Mouse (Mus musculus) ES-Bruce4 (cell line): Measurements from ENCODE around the gene Gm49354.
"Not testable (repeated sequence)": the region's sequence is repeated elsewhere in the genome, so short reads cannot be mapped to it uniquely, and the experiment has no call there.

Experiments
- CTCF ChIP-seq: IDR thresholded peaks from one replicate; pipeline ENCODE4 v1.8.1; 2011; ENCODE audit warnings: low read depth, low read length
- EP300 ChIP-seq: IDR thresholded peaks from 2 replicates; pipeline ENCODE4 v1.6.1; 2011; ENCODE audit warnings: low read depth, low read length; ENCODE audit not compliant: insufficient read depth

GRCm38 (mm10) chr13:59734347-59734746 is 47.7 kb downstream of the Gm49354 start:
- TF ChIP-seq EP300, CTCF: not testable (repeated sequence)
